Mouse (Mus musculus): ENCODE measurements around the gene Gm10147.
"Not testable (repeated sequence)": the region's sequence is repeated elsewhere in the genome, so short reads cannot be mapped to it uniquely, and the experiment has no call there.

The Gm10147 gene

DNA sequence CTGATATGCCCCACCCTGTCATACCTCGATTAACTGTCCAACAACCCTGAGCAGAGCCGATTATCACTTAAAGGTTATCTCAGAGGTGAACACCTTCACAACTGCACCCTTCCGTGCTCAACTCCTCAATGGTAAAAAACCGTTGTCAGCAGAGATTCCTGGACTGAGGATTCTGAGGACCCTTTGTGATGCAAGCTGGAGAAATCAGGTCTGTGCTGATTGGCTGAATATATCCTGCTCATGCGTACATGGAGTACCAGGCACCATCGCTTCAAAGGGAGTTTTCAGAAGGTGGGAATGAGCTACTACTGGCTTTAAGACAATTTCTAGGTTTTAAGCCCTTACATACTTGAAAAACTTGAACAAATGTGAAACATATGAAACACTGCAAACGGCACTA is at the start of gene Gm10147:
Gene Gm10147 (minus strand): TSS at position 101 of the 400 bp plus-strand sequence.
- DNase-seq, result not testable (repeated sequence)

Data from cerebellum, adult 9-10 months (tissue).